Mouse (Mus musculus) CH12.LX (cell line): ENCODE results near the gene Ift27. TPM values are rescaled to one million over a fixed set of nuclear protein-coding genes. Genes with fewer than 3 reads are reported as not detected.

Source experiments
- DNase-seq: peaks from one replicate; pipeline ENCODE4 v3.0.0-alpha.2; 2013; ENCODE audit errors: extremely low read depth
- H3K27ac ChIP-seq: 2 replicates; pipeline ENCODE4 v1.5.1; 2012; ENCODE audit warnings: low read depth, mild to moderate bottlenecking, control low read depth, moderate library complexity; ENCODE audit not compliant: insufficient read depth
- H3K27me3 ChIP-seq: replicated peaks from 2 replicates; pipeline ENCODE3; 2012; ENCODE audit warnings: inconsistent platforms
- H3K36me3 ChIP-seq, 2 experiments: replicated peaks in 1 of 2; 2 replicates each; pipeline versions ENCODE3 to v1.6.1; 2012; ENCODE audit warnings: inconsistent platforms in 1 of 2, low read length in 1 of 2, mild to moderate bottlenecking in 1 of 2, mixed read lengths in 1 of 2, moderate library complexity in 1 of 2; ENCODE audit not compliant: control insufficient read depth in 1 of 2, insufficient read depth in 1 of 2
- H3K4me1 ChIP-seq, 2 experiments: 2 replicates each; pipeline ENCODE4 v1.6.1; 2012; ENCODE audit warnings: inconsistent platforms in 1 of 2, moderate library complexity in 1 of 2; ENCODE audit not compliant: insufficient read depth in 2 of 2, control insufficient read depth in 1 of 2
- H3K4me2 ChIP-seq: 2 replicates; pipeline ENCODE4 v1.6.1; 2012; ENCODE audit warnings: low read depth, mild to moderate bottlenecking, control low read depth; ENCODE audit not compliant: poor library complexity, insufficient read depth, severe bottlenecking
- H3K4me3 ChIP-seq, 3 experiments: fragments of 150-350 bp in 1 of 3; sonication (generic) in 1 of 3; replicated peaks in 1 of 3; 2 replicates each; pipeline versions ENCODE3 to v1.5.1; 2011 to 2012; ENCODE audit warnings: low read depth in 2 of 3, low read length in 2 of 3, mild to moderate bottlenecking in 2 of 3, moderate library complexity in 2 of 3, control low read depth in 1 of 3, improper control_type of control experiment in 1 of 3, inconsistent platforms in 1 of 3, mixed read lengths in 1 of 3; ENCODE audit not compliant: poor library complexity in 1 of 3
- H3K79me2 ChIP-seq: replicated peaks from 2 replicates; pipeline ENCODE4 v1.6.1; 2012; ENCODE audit warnings: mild to moderate bottlenecking, moderate library complexity; ENCODE audit not compliant: control insufficient read depth, poor library complexity, insufficient read depth, severe bottlenecking; ENCODE audit errors: extremely low read depth
- H3K9ac ChIP-seq: 2 replicates; pipeline ENCODE4 v1.6.1; 2012; ENCODE audit warnings: low read depth, mild to moderate bottlenecking, control low read depth, moderate library complexity; ENCODE audit not compliant: insufficient read depth
- H3K9me3 ChIP-seq: replicated peaks from 2 replicates; pipeline ENCODE3; 2012; ENCODE audit warnings: low read length, inconsistent platforms, mixed read lengths
- BHLHE40 ChIP-seq: IDR thresholded peaks from 2 replicates; pipeline ENCODE4 v1.6.1; 2011; ENCODE audit warnings: mild to moderate bottlenecking, low read depth, low read length, improper control_type of control experiment
- CHD1 ChIP-seq: IDR thresholded peaks from 2 replicates; pipeline ENCODE4 v1.6.1; 2012; ENCODE audit warnings: low read depth, low read length, improper control_type of control experiment, inconsistent platforms
- CTCF ChIP-seq, 2 experiments: IDR thresholded peaks in 1 of 2; conservative IDR thresholded peaks in 1 of 2; 2 replicates each; pipeline ENCODE4 v1.5.1; 2011 to 2012; ENCODE audit warnings: low read depth in 2 of 2, low read length in 2 of 2, improper control_type of control experiment in 1 of 2, inconsistent platforms in 1 of 2, mild to moderate bottlenecking in 1 of 2, moderate library complexity in 1 of 2
- GABPA ChIP-seq: IDR thresholded peaks from 2 replicates; pipeline ENCODE4 v1.6.1; 2012; ENCODE audit warnings: low read depth, low read length, improper control_type of control experiment, inconsistent platforms; ENCODE audit not compliant: insufficient replicate concordance
- HCFC1 ChIP-seq: IDR thresholded peaks from 2 replicates; pipeline ENCODE4 v1.6.1; 2012; ENCODE audit warnings: low read depth, mild to moderate bottlenecking, inconsistent platforms, low read length, improper control_type of control experiment
- NRF1 ChIP-seq: IDR thresholded peaks from 2 replicates; pipeline ENCODE4 v1.6.1; 2014; ENCODE audit warnings: low read depth, mild to moderate bottlenecking, inconsistent platforms, low read length, improper control_type of control experiment, moderate library complexity
- PAX5 ChIP-seq: IDR thresholded peaks from 2 replicates; pipeline ENCODE4 v1.6.1; 2012; ENCODE audit warnings: low read length, inconsistent platforms, mixed read lengths
- RCOR1 ChIP-seq: conservative IDR thresholded peaks from 2 replicates; pipeline ENCODE4 v1.6.1; 2012; ENCODE audit warnings: low read depth, mild to moderate bottlenecking, inconsistent platforms, low read length, improper control_type of control experiment
- SMC3 ChIP-seq: IDR thresholded peaks from 2 replicates; pipeline ENCODE4 v1.6.1; 2011; ENCODE audit warnings: low read depth, low read length, improper control_type of control experiment
- TCF12 ChIP-seq: IDR thresholded peaks from 2 replicates; pipeline ENCODE4 v1.6.1; 2014; ENCODE audit warnings: low read depth, mild to moderate bottlenecking, inconsistent platforms, low read length, improper control_type of control experiment
- UBTF ChIP-seq: IDR thresholded peaks from 2 replicates; pipeline ENCODE4 v1.6.1; 2012; ENCODE audit warnings: low read depth, mild to moderate bottlenecking, inconsistent platforms, low read length, improper control_type of control experiment, moderate library complexity
- ZNF384 ChIP-seq: IDR thresholded peaks from 2 replicates; pipeline ENCODE4 v1.6.1; 2012; ENCODE audit warnings: low read depth, low read length, improper control_type of control experiment, inconsistent platforms
- dilution Hi-C: fragments of 300-500 bp; cut with MboI; formaldehyde crosslinking; loops from 2 replicates; pipeline ENCODE4 v1.14.3; 2020; ENCODE audit warnings: low sequenced_read_pairs; ENCODE audit not compliant: extremely low pct_unique_long_range_greater_than_20kb, extremely low pct_ligation_motif_present
- in situ Hi-C: fragments of 300-500 bp; cut with MboI; formaldehyde crosslinking; loops from 3 replicates; pipeline ENCODE4 v1.14.3; 2019; ENCODE audit warnings: low sequenced_read_pairs, low pct_ligation_motif_present, low pct_unique_long_range_greater_than_20kb, mixed read lengths
- polyA plus RNA-seq: library from polyadenylated mRNA; unstranded; fragments of >175 nt; gene quantifications from 2 replicates; pipeline ENCODE4 v1.2.1, GENCODE M21; 2012; ENCODE audit warnings: low read depth; ENCODE audit not compliant: insufficient read length
- total RNA-seq, 2 experiments: library from RNA; depleted of rRNA; stranded (reverse); fragments of 300-350 nt in 1 of 2; fragments of >200 nt in 1 of 2; gene quantifications; 2 replicates each; pipeline ENCODE4 v1.2.3; 2012 to 2014

Gene Ift27
- total and polyA plus RNA-seq, 3 experiments: 67.1 to 82.1 (median 72.1) TPM

- peaks cover 0 to 10% of the 10 kb centered on the region in 2 experiments; a peak in 1 of 4 replicates for H3K4me1 ChIP-seq
- DNase-seq: no peak
- no peaks in the 10 kb centered on the region for H3K79me2 ChIP-seq
- H3K27ac ChIP-seq: no peak overlapping the region
- H3K36me3 ChIP-seq: peaks cover 27 to 87% of the 10 kb centered on the region in 2 experiments
- no peak overlapping the region for H3K4me3 ChIP-seq
- no peaks in the 10 kb centered on the region for H3K9me3 ChIP-seq
- in situ Hi-C loops: loop anchor here (25.0 kb wide), 1 partner anchor 342 kb away; the partner anchor contains the start of genes C1qtnf6 and Sstr3
- no peaks in the 10 kb centered on the region for H3K27me3 ChIP-seq
- H3K4me2 ChIP-seq: no peak overlapping the region
- no peak for TF ChIP-seq BHLHE40
- no peak for TF ChIP-seq CTCF (conservative IDR thresholded peaks at IDR 0.05 in 1 of 2, IDR thresholded peaks at IDR 0.05 in 1 of 2; ENCODE audit: low read depth in 2 of 2, low read length in 2 of 2)
- no peak for TF ChIP-seq CHD1
- no peak for TF ChIP-seq GABPA
- no peak for TF ChIP-seq SMC3
- TF ChIP-seq, all 38 proteins: peak for 0
- dilution Hi-C loops: no loop called here
- H3K9ac ChIP-seq: no peak overlapping the region
These were observed 21.4 kb upstream of the Ift27 start for GRCm38 (mm10) chr15:78195096-78195880.

GRCm38 (mm10) chr15:78194320-78194719 lies 20.4 kb upstream of the Ift27 start:
- H3K4me3 ChIP-seq: no peak overlapping the region
- DNase-seq: no peak

GRCm38 (mm10) chr15:78189636-78190035 lies 15.7 kb upstream of the Ift27 start:
- no peaks in the 10 kb centered on the region for H3K27me3 ChIP-seq
- dilution Hi-C loops: no loop called here
- no peak for DNase-seq

More at GRCm38 (mm10) chr15:78194320-78194719, 20.4 kb upstream of the Ift27 start:
- H3K27ac ChIP-seq: no peak overlapping the region
- no peaks in the 10 kb centered on the region for H3K27me3 ChIP-seq
- peaks cover 22 to 86% of the 10 kb centered on the region in 2 experiments for H3K36me3 ChIP-seq
- H3K9ac ChIP-seq: no peak overlapping the region
- in situ Hi-C loops (loop anchor here (25.0 kb wide), 1 partner anchor 343 kb away; the partner anchor contains the start of genes C1qtnf6 and Sstr3), dilution Hi-C loops (no loop called here)
- H3K4me1 ChIP-seq: peaks cover 4 to 15% of the 10 kb centered on the region in 2 experiments; a peak in 3 of 4 replicates
- H3K4me2 ChIP-seq: no peak overlapping the region
- TF ChIP-seq NRF1 (no peak), UBTF (no peak), TCF12 (no peak), HCFC1 (no peak)
- no peaks in the 10 kb centered on the region for H3K9me3 ChIP-seq
- no peaks in the 10 kb centered on the region for H3K79me2 ChIP-seq

More at GRCm38 (mm10) chr15:78189636-78190035, 15.7 kb upstream of the Ift27 start:
- Histone ChIP-seq H3K4me1 (peaks cover 16 to 34% of the 10 kb centered on the region in 2 experiments; a peak in 3 of 4 replicates), H3K9ac (no peak overlapping the region), H3K4me2 (no peak overlapping the region), H3K9me3 (no peaks in the 10 kb centered on the region), H3K79me2 (no peaks in the 10 kb centered on the region), H3K27ac (no peak overlapping the region), H3K4me3 (no peak overlapping the region), H3K36me3 (peaks cover 7 to 47% of the 10 kb centered on the region in 2 experiments)
- TF ChIP-seq BHLHE40 (peak; percentile 70), RCOR1 (no peak), UBTF (no peak), CHD1 (no peak), PAX5 (no peak), ZNF384 (no peak)
- in situ Hi-C loops: loop anchor here (10.0 to 25.0 kb wide), 2 partner anchors 145 to 348 kb away; partner anchors contain the start of genes C1qtnf6 and Sstr3
